Mouse (Mus musculus): ENCODE measurements around the gene Icmt.

Icmt gene

GRCm38 (mm10) chr4:152340584-152341284 is 43.7 kb downstream of the Icmt start:
- DNase-seq, result peak; percentile 48

GRCm38 (mm10) chr4:152343296-152343695 is 46.3 kb downstream of the Icmt start:
- no peak for DNase-seq

- DNase-seq, result no peak
Observed at GRCm38 (mm10) chr4:152344651-152345050, 47.6 kb downstream of the Icmt start.

DNA sequence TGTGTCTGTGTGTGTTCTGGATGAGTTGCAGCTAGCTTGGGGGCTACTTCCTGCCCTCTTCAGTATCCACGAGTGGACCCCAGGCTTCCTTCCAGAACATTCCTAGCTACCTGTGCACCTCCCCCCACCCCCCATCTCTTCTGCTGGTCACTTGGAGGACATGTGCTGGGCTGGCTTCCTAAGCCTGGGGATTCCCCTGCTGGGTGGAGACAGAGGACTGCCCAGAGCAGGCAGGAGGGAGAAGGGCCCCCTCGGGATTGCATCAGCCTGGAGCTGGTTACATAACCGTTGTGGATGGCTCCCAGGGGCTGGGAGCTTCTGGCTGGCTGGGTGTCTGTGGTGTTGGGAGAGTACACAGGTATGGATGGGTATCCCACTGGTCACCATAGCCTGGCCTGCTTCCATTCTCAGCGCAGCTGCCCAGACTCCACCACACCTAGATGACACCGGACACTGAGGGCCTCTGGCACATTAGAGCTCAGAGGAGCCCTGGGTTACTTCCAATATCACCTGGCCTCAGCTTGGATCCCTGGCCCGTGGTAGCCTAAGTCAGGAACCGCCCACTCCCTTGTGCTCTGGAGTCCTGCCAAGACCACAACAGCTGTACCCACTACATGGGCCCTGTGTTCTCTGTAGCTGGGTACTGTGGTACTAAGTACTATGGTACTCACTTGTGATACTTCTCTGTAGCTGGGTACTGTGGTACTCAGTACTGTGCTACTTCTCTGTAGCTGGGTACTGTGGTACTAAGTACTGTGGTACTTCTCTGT is 48.3 kb downstream of the Icmt start:
- DNase-seq, result peak; percentile 27

- no peak for DNase-seq
Observed at GRCm38 (mm10) chr4:152349837-152350381, 52.9 kb downstream of the Icmt start.

DNA sequence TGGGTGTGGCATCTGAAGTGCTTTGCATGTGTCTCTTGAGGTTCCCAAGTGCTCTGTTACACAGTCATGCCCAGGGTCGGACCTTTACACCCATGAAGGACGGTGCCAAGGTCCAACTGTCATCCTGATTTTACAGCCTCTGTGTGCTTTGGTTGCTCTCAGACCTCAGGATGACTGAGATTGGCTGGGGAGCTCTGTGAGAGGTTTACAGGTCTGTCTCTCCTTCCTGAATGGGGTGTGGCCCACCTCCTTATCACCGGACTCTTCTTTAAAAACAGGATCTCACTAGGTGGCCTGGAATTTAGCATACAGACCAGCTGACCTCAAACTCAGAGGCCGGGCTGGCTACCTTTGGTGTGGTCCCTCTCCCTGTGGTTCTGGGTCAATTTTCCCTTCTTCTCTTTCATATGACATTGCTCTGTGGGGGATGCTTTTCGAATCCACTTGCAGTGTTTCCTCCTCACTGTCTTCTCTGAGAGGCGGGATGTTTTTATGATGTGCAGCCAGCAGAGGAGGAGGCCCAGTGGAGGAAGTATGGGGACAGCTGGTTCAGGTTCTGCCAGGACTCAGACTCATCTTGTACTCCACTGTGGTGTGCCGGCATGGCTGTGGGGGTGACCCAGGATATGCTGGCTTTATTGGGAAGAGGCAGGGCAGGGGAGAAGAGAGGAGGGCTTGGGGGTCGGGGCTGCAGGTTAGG is 53.8 kb downstream of the Icmt start:
- DNase-seq, result no peak

DNA sequence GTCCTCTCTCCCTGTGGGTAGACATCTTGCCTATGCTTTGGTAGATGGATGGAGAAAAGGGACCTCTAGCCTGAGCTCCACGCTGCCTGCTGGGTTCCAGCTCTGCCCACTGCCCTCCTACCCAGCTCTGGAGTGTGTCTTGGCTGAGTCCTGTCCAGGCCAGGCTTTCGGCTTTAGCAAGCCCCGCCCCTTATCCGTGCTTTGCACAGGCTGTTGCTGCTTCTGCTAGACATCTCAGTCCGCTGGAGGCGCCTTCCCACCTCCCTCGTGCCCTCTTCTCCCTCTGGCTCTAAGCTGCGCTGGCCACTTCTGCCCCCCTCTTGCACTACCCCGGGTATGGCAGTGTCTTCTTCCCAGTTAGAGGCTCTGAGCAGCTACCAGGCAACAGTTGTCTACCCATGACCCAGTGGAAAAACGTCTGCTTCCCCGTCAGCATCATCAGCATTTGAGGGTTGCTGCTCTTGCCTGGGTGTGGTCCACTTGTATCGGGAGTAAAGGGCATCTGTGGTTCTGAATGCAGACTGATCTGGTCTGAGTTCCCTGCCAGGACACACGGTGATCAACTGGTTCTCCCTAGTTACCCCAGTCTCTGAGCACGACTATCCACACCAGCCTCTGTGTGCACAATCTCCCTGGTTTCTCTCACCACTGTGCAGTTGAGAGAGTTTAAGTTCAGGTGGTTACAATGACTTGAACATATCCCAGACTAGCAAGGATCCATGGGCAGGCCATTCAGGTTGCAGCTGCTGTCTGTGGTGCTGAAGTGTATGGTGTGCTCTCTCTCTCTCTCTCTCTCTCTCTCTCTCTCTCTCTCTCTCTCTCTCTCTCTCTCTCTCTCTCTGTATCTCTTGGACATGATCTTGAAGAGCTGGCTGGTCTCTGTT is 54.6 kb downstream of the Icmt start:
- DNase-seq, result peak; percentile 33

DNA sequence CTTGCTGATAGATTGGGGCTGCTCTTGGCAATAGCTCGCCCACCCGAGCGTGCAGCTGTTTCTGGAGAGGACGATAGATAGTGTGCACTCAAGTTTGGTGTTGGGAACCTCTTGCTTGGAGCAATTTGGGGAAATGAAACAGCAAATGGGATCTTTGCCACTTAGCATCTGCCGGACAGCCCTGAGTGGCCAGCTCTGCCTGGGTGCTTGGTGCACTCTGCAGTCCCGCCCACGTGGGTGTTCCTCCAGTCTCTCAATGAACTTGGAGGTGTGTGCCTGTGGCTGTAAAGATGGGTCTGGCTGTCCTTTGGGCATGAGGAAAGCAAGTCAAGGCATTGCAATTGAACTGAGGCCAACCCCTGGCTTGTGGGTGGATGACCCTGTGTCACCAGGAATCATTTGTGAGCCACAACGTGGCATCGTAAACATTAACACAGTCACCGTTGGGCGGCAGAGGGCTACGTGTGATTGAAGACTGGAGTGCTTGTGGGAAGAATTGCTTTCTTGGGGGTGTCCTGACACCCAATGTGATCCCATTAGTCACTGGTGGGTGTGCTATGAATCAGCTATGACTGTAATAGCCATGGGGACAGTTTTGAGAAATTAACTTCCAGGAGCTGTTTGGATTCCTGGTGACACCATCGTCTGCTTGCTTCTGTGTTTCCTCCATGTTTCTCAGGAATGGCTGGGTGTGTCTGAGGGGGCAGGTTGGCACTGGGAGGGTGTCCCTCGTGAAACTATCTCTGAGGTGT is 57.0 kb downstream of the Icmt start:
- no peak for DNase-seq

DNA sequence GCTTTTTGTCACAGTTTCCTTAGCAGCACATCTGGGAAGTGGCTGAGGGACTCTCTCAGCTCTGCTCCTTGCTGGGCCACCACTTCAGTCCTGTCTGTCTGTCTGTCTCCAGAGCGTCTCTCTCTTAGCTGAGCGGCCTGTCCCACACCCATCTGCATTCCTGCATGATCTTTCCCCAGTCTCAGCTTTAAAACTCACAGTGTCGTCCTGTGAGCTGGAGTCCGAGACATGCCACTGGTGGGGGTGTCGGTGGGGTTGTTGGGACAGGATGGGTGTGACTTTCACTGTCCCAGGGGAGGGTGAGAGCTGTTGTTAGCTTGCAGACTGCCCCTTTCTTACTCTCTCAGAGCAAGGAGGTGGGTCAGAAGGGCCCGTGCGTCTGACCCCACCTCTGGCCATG is 58.6 kb downstream of the Icmt start:
- DNase-seq, result no peak
